Mouse (Mus musculus): ENCODE measurements around the gene Tmem131l. TPM values are rescaled to one million over a fixed set of nuclear protein-coding genes. Genes with fewer than 3 reads are reported as not detected.

Gene Tmem131l
- polyA plus RNA-seq, 1 experiment from 2014 or later, result 86.8 TPM

DNA sequence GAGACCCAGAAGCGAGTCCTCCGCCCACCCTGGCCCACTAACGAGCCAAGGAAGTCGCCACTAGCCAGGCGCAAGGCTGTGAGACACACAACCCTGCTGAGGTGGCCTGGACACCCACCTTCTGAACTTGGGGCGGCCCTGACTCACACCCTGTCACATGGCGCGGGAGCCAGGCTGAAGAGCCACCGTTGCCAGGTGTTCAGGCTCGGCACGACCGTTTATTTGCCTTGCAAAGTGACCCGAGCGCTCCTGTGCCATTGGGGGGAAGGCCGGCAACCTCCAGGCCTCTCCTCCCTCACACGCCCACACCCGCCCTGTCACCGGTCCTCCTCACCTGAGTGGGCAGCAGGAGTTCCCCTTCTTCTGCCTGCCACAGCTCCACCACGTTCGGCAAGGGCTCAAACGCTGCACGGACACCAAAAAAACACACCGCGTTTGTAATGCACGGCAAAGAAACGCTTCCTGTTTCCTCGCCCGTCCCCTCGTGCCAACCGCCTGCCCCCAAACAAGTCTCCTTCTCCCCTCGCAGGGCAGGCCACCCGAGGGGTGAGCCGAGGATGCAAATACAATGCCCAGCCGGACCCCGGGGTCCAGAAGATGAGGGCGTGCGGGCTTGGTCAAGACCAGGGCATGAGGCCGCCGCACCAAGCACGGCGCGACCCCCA lies 862 bp downstream of the Tmem131l start:
- H3K27me3 ChIP-seq (ENCODE audit: control insufficient read depth, insufficient read depth, low read length), result no peaks in the 10 kb centered on the region
- DNase-seq (ENCODE audit: low spot score) (peak; percentile 74), ATAC-seq (ENCODE audit: insufficient number of reproducible peaks, low FRiP score, low TSS enrichment, low read depth) (peak; percentile 26)
- peak overlapping the region; percentile 90 for H3K4me2 ChIP-seq (ENCODE audit: low read depth, severe bottlenecking)
- peaks cover 7% of the 10 kb centered on the region; the same call in 1 of the 2 replicates for H3K4me1 ChIP-seq (ENCODE audit: control insufficient read depth, insufficient read depth, low read length)
- peak overlapping the region; percentile 96 for H3K9ac ChIP-seq (ENCODE audit: low read length)
- H3K27ac ChIP-seq (replicated peaks; ENCODE audit: low read depth, low read length), result peak overlapping the region; percentile 79
- H3K4me3 ChIP-seq (ENCODE audit: low read depth, low read length), result peak overlapping the region; percentile 94
- under 1% methylated on average over 41 of the region's 42 CpGs for WGBS
- no peaks in the 10 kb centered on the region for H3K9me3 ChIP-seq (ENCODE audit: control insufficient read depth, low read length)
- H3K36me3 ChIP-seq (ENCODE audit: control insufficient read depth, insufficient read depth, low read length), result no peaks in the 10 kb centered on the region

DNA sequence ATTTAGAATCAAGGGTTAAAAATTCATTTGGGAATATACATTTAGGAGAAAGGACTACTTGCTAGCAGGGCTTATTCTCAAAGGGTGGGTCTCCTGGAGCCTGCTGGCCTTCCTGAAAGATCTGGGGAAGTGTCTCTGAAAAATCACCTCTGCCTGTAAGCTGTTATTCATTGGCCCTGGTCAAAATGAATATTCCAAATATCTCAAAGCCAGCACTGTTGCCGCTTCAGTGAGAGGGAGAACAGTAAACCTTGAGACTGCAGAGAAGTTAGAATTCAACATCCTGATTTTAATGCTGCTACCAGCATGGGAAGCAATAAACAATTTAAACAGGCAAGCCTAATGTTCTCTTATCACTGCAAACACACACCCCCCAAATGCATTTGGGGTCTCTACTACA lies 1.8 kb downstream of the Tmem131l start:
- ATAC-seq (ENCODE audit: insufficient number of reproducible peaks, low FRiP score, low TSS enrichment, low read depth) (no peak), DNase-seq (ENCODE audit: low spot score) (no peak)
- Histone ChIP-seq H3K4me2 (ENCODE audit: low read depth, severe bottlenecking) (peak overlapping the region; percentile 90), H3K36me3 (ENCODE audit: control insufficient read depth, insufficient read depth, low read length) (no peaks in the 10 kb centered on the region), H3K27me3 (ENCODE audit: control insufficient read depth, insufficient read depth, low read length) (no peaks in the 10 kb centered on the region), H3K27ac (replicated peaks; ENCODE audit: low read depth, low read length) (no peak overlapping the region), H3K9ac (ENCODE audit: low read length) (no peak overlapping the region), H3K4me3 (ENCODE audit: low read depth, low read length) (peak overlapping the region; percentile 94), H3K9me3 (ENCODE audit: control insufficient read depth, low read length) (no peaks in the 10 kb centered on the region), H3K4me1 (ENCODE audit: control insufficient read depth, insufficient read depth, low read length) (peaks cover 7% of the 10 kb centered on the region)
- WGBS, result 48% methylated on average over 1 of the region's 1 CpGs

DNA sequence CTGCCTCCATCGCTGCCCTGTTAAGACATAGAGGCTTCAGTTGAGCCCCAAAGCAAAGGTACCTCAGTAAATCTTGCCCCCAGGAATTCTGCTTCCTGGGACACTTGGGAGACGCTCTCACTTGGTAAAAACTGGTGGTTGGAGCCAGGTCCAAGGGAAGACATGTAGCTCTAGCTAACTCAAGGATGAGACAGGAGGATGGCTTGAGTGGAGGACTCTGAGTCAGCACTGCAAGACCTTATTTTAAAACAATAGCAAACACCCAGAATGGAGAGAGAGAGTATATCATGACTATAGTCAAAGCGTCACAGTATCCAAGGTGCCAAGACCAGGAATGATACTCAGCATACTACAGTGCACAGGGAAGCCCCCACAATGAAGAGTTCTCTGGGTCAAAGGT lies 2.4 kb downstream of the Tmem131l start:
- H3K27me3 ChIP-seq (ENCODE audit: control insufficient read depth, insufficient read depth, low read length), result no peaks in the 10 kb centered on the region
- 87% methylated on average over 3 of the region's 3 CpGs for WGBS
- no peaks in the 10 kb centered on the region for H3K9me3 ChIP-seq (ENCODE audit: control insufficient read depth, low read length)
- no peak overlapping the region for H3K27ac ChIP-seq (replicated peaks; ENCODE audit: low read depth, low read length)
- H3K9ac ChIP-seq (ENCODE audit: low read length), result no peak overlapping the region
- no peak overlapping the region for H3K4me3 ChIP-seq (ENCODE audit: low read depth, low read length)
- ATAC-seq (ENCODE audit: insufficient number of reproducible peaks, low FRiP score, low TSS enrichment, low read depth) (no peak), DNase-seq (ENCODE audit: low spot score) (no peak)
- H3K36me3 ChIP-seq (ENCODE audit: control insufficient read depth, insufficient read depth, low read length), result no peaks in the 10 kb centered on the region
- peak overlapping the region; percentile 90; the same call in 1 of the 2 replicates for H3K4me2 ChIP-seq (ENCODE audit: low read depth, severe bottlenecking)
- H3K4me1 ChIP-seq (ENCODE audit: control insufficient read depth, insufficient read depth, low read length), result peaks cover 7% of the 10 kb centered on the region

DNA sequence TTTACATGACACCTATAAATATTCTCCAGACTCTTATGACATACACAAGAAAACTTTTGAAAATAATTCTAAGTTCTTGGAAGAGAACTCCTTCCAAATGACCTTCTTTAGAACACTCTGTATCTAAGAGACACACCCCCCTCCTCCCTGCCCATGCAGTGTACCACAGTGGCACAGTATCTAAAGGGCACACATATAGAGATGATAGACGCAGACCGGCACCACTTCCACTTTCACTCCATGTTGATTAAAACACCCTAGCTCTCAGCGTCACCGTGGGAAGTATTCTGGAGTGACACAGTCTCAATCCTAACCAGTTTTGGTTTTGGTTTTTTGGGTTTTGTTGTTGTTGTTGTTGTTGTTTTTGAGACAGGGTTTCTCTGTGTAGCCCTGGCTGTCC lies 3.1 kb downstream of the Tmem131l start:
- 93% methylated on average over 4 of the region's 4 CpGs for WGBS
- no peaks in the 10 kb centered on the region for H3K36me3 ChIP-seq (ENCODE audit: control insufficient read depth, insufficient read depth, low read length)
- H3K4me3 ChIP-seq (ENCODE audit: low read depth, low read length), result no peak overlapping the region
- peaks cover 7% of the 10 kb centered on the region for H3K4me1 ChIP-seq (ENCODE audit: control insufficient read depth, insufficient read depth, low read length)
- no peak overlapping the region for H3K4me2 ChIP-seq (ENCODE audit: low read depth, severe bottlenecking)
- no peak for ATAC-seq (ENCODE audit: insufficient number of reproducible peaks, low FRiP score, low TSS enrichment, low read depth)
- DNase-seq (ENCODE audit: low spot score), result no peak
- no peaks in the 10 kb centered on the region for H3K9me3 ChIP-seq (ENCODE audit: control insufficient read depth, low read length)
- H3K27me3 ChIP-seq (ENCODE audit: control insufficient read depth, insufficient read depth, low read length), result no peaks in the 10 kb centered on the region
- H3K27ac ChIP-seq (replicated peaks; ENCODE audit: low read depth, low read length), result no peak overlapping the region
- H3K9ac ChIP-seq (ENCODE audit: low read length), result no peak overlapping the region

DNA sequence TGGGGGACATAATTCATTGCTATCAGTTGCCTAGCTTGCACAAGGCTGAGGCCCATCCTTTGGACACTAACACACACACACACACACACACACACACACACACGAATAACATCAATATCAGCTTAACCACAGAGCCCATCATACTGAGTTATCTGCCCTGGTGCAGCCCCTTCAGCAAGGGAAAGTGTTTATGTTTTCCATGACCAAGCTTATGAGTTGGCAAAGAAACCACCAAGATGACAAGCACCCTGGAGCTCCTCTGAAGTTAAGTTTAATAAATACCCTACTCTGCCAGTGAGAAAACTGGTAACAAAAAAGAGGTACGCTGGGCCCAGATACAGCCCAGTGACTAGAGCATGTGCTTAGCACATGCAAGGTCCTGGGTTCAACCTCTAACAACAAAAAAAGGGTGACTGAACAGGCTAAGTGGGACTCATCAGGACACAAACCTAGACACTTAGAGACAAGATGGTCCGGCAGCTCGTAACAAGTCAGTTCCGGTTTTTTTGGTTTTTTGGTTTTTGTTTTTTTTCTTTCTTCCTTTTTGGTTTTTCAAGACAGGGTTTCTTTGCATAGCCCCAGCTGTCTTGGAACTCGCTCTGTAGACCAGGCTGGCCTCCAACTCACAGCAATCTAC lies 4.1 kb downstream of the Tmem131l start:
- WGBS, result 92% methylated on average over 6 of the region's 6 CpGs
- Histone ChIP-seq H3K36me3 (ENCODE audit: control insufficient read depth, insufficient read depth, low read length) (no peaks in the 10 kb centered on the region), H3K4me3 (ENCODE audit: low read depth, low read length) (no peak overlapping the region), H3K27me3 (ENCODE audit: control insufficient read depth, insufficient read depth, low read length) (no peaks in the 10 kb centered on the region), H3K4me1 (ENCODE audit: control insufficient read depth, insufficient read depth, low read length) (peaks cover 7% of the 10 kb centered on the region), H3K9me3 (ENCODE audit: control insufficient read depth, low read length) (no peaks in the 10 kb centered on the region), H3K9ac (ENCODE audit: low read length) (no peak overlapping the region), H3K27ac (replicated peaks; ENCODE audit: low read depth, low read length) (no peak overlapping the region), H3K4me2 (ENCODE audit: low read depth, severe bottlenecking) (no peak overlapping the region)
- ATAC-seq (ENCODE audit: insufficient number of reproducible peaks, low FRiP score, low TSS enrichment, low read depth) (no peak), DNase-seq (ENCODE audit: low spot score) (no peak)

DNA sequence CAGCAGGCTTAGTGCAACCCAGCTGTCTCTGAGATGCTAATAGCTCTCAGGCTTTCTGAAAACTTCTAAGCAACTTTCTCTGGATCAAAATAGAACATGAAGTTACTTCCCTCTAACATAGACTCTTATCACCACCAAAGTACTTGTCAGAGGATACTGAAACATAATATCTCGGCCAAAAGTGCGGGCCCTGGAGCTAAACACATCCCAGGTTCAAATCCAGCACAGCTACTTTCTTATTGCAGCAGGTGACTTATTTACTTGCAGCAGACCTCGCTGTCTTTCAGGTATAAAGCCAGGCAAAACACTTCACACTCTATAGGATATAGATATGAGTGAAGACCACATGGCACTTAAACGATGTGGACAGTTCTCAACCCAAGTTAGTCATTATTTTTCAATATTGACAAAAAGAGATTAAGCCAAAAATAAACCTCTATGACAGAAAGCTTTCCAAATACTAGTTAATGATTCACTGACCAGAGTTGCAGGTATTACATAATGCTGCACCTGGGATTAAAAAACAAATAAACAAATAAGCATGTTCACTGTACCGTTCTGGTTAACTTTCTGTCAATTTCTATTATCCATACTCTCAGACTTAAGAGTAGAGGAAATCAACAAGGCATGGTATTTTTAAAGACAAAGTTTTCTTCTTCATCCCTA lies 5.7 kb downstream of the Tmem131l start:
- 87% methylated on average over 5 of the region's 5 CpGs for WGBS
- Histone ChIP-seq H3K9ac (ENCODE audit: low read length) (no peak overlapping the region), H3K36me3 (ENCODE audit: control insufficient read depth, insufficient read depth, low read length) (peaks cover 2% of the 10 kb centered on the region; the same call in 1 of the 2 replicates), H3K4me3 (ENCODE audit: low read depth, low read length) (no peak overlapping the region), H3K27ac (replicated peaks; ENCODE audit: low read depth, low read length) (no peak overlapping the region), H3K4me2 (ENCODE audit: low read depth, severe bottlenecking) (no peak overlapping the region), H3K9me3 (ENCODE audit: control insufficient read depth, low read length) (no peaks in the 10 kb centered on the region), H3K4me1 (ENCODE audit: control insufficient read depth, insufficient read depth, low read length) (peaks cover 7% of the 10 kb centered on the region), H3K27me3 (ENCODE audit: control insufficient read depth, insufficient read depth, low read length) (no peaks in the 10 kb centered on the region)
- DNase-seq (ENCODE audit: low spot score), result no peak
- ATAC-seq (ENCODE audit: insufficient number of reproducible peaks, low FRiP score, low TSS enrichment, low read depth), result no peak

DNA sequence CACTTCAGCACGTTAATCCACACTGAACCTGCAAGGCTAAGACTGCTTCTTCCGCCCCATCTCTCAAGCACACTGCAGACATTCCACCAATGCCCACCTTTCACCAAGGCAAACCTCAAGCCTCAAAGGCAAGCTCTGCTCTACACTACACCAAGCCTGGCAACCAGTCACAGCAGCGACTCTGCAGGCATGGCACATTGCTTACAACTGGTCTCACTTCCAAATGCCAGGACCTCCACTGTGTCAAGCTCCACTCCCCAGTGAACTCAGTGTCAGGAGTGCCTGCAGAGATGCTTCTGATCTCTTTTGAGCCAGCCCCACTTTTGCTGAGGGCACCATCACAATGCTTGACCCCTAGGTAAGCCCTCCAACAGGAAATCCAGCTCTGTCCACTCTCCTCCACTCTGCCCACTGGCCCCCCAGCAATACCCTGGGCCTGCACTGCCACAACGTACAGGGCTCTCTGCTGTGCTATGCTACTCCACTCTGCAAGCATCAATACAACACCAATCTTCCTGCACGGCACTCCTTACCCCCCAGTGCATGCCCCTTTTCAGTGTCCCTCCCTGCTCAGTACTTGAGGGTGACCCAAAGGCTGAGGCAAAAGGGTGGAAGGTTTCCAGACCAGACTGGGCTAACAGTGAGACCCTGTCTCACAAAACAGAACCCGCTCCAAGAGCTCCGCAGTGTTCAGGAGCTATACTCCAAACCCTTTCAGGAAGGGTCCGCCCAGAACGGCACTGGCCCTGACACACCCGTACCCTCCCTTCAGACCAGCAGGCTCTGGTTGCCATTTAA lies 6.8 kb downstream of the Tmem131l start:
- no peaks in the 10 kb centered on the region for H3K9me3 ChIP-seq (ENCODE audit: control insufficient read depth, low read length)
- ATAC-seq (ENCODE audit: insufficient number of reproducible peaks, low FRiP score, low TSS enrichment, low read depth) (no peak), DNase-seq (ENCODE audit: low spot score) (no peak)
- H3K9ac ChIP-seq (ENCODE audit: low read length), result no peak overlapping the region
- 85% methylated on average over 10 of the region's 10 CpGs for WGBS
- H3K4me3 ChIP-seq (ENCODE audit: low read depth, low read length), result no peak overlapping the region
- peaks cover 4% of the 10 kb centered on the region for H3K4me1 ChIP-seq (ENCODE audit: control insufficient read depth, insufficient read depth, low read length)
- H3K36me3 ChIP-seq (ENCODE audit: control insufficient read depth, insufficient read depth, low read length), result peaks cover 2% of the 10 kb centered on the region; the same call in 1 of the 2 replicates
- no peak overlapping the region for H3K27ac ChIP-seq (replicated peaks; ENCODE audit: low read depth, low read length)
- H3K4me2 ChIP-seq (ENCODE audit: low read depth, severe bottlenecking), result no peak overlapping the region; the same call in 1 of the 2 replicates
- no peaks in the 10 kb centered on the region for H3K27me3 ChIP-seq (ENCODE audit: control insufficient read depth, insufficient read depth, low read length)

DNA sequence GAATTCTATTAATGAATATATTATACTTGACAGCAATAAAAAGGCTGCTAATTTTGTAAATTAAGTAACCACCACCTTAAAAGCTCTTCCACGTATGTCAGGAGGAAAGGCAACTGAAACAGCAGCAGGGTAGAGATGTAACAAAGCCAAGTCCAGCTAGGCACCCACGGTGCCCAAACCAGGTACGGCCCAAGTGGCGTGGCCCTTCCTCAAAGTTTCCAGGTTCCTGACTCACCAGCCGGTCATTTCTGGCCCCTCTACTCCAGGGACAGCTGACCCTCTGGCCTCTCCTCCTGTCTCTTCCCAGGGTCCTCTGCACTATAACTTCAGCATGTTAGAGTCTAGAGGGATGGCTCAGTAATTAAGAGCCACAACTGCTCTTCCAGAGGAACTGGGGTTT lies 7.6 kb downstream of the Tmem131l start:
- H3K4me1 ChIP-seq (ENCODE audit: control insufficient read depth, insufficient read depth, low read length), result peaks cover 1% of the 10 kb centered on the region; the same call in 1 of the 2 replicates
- 85% methylated on average over 5 of the region's 5 CpGs for WGBS
- H3K4me3 ChIP-seq (ENCODE audit: low read depth, low read length), result no peak overlapping the region
- H3K36me3 ChIP-seq (ENCODE audit: control insufficient read depth, insufficient read depth, low read length), result peaks cover 2% of the 10 kb centered on the region; the same call in 1 of the 2 replicates
- no peak overlapping the region for H3K9ac ChIP-seq (ENCODE audit: low read length)
- DNase-seq (ENCODE audit: low spot score) (no peak), ATAC-seq (ENCODE audit: insufficient number of reproducible peaks, low FRiP score, low TSS enrichment, low read depth) (no peak)
- no peaks in the 10 kb centered on the region for H3K9me3 ChIP-seq (ENCODE audit: control insufficient read depth, low read length)
- H3K27me3 ChIP-seq (ENCODE audit: control insufficient read depth, insufficient read depth, low read length), result no peaks in the 10 kb centered on the region
- H3K4me2 ChIP-seq (ENCODE audit: low read depth, severe bottlenecking), result no peak overlapping the region
- no peak overlapping the region for H3K27ac ChIP-seq (replicated peaks; ENCODE audit: low read depth, low read length)
